Mouse (Mus musculus) heart, embryonic 11.5 days (tissue): ENCODE results near the gene Rnaseh2c. TPM values are rescaled to one million over a fixed set of nuclear protein-coding genes. Genes with fewer than 3 reads are reported as not detected.
A peak's percentile ranks its signal among the peaks of the same experiment; 100 is the strongest.

Experiments used
- ATAC-seq: fragments of 200-750 bp; cut with Nextera tagmentation; replicated peaks from 2 replicates; pipeline ENCODE4 v1.8.0; 2017; ENCODE audit warnings: moderate library complexity; ENCODE audit not compliant: insufficient number of reproducible peaks, low FRiP score, low TSS enrichment
- H3K27ac ChIP-seq: fragments of 300-500 bp; sonication (generic); 2 replicates; pipeline ENCODE4 v1.5.1; 2014; ENCODE audit warnings: mild to moderate bottlenecking, low read depth, low read length
- H3K27me3 ChIP-seq: fragments of 300-500 bp; sonication (generic); 2 replicates; pipeline ENCODE4 v1.6.1; 2014; ENCODE audit warnings: mild to moderate bottlenecking, low read length, mixed read lengths; ENCODE audit not compliant: control insufficient read depth, insufficient read depth
- H3K36me3 ChIP-seq: fragments of 300-500 bp; sonication (generic); 2 replicates; pipeline ENCODE4 v1.6.1; 2014; ENCODE audit warnings: mild to moderate bottlenecking, low read length, moderate library complexity, mixed read lengths; ENCODE audit not compliant: control insufficient read depth, insufficient read depth
- H3K4me1 ChIP-seq: fragments of 300-500 bp; sonication (generic); 2 replicates; pipeline ENCODE4 v1.6.1; 2014; ENCODE audit warnings: low read length; ENCODE audit not compliant: control insufficient read depth, insufficient read depth
- H3K4me2 ChIP-seq: fragments of 300-500 bp; sonication (generic); 2 replicates; pipeline ENCODE4 v1.6.1; 2014; ENCODE audit warnings: mild to moderate bottlenecking, moderate library complexity
- H3K4me3 ChIP-seq: fragments of 300-500 bp; sonication (generic); 2 replicates; pipeline ENCODE4 v1.5.1; 2014; ENCODE audit warnings: low read depth, low read length
- H3K9ac ChIP-seq: fragments of 300-500 bp; sonication (generic); 2 replicates; pipeline ENCODE4 v1.6.1; 2014; ENCODE audit warnings: mild to moderate bottlenecking, low read depth, low read length, moderate library complexity
- H3K9me3 ChIP-seq: fragments of 300-500 bp; sonication (generic); replicated peaks from 2 replicates; pipeline ENCODE4 v1.6.1; 2016; ENCODE audit warnings: low read length; ENCODE audit not compliant: control insufficient read depth
- WGBS: fragments of 180-500 bp; shearing (Covaris S2); extraction: QIAGEN DNeasy Blood & Tissue Kit; methylation state at CpG from one replicate; pipeline ENCODE4 v1.1.7; 2014; ENCODE audit not compliant: insufficient replicate concordance; 5-methylcytosine and 5-hydroxymethylcytosine counted together
- polyA plus RNA-seq: library from polyadenylated mRNA; unstranded; fragments of >200 nt; fragmentation: Nextera tagmentation; extraction: Ambion mirVana; gene quantifications from 2 replicates; pipeline ENCODE4 v1.2.1, GENCODE M21; 2014

Gene Rnaseh2c
- polyA plus RNA-seq, 1 experiment from 2014 or later = 106 TPM

DNA sequence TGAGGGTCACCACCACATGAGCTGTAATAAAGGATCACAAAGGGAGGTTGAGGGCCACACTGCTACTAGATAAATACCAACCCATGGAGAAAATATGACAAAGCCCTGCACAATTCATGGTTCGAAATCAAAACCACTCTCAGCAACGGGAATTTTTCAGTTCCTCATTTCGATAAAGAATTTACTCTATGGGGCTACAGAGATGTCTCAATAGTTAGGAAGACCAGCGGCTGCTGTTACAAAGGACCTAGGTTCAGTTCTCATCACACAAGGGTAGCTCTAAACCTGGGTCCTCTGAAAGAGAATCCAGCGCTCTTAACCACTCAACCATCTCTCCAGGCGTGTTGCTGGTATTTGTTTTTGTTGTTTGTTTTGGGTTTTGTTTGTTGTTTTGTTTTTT is 9.8 kb upstream of the Rnaseh2c start:
- H3K27ac ChIP-seq = no peak overlapping the region
- no peak for ATAC-seq
- H3K4me2 ChIP-seq = no peak overlapping the region
- no peaks in the 10 kb centered on the region for H3K9me3 ChIP-seq
- no peaks in the 10 kb centered on the region for H3K36me3 ChIP-seq
- H3K9ac ChIP-seq = no peak overlapping the region
- no peak overlapping the region for H3K4me3 ChIP-seq
- WGBS = 75% methylated on average over 6 of the region's 6 CpGs
- no peaks in the 10 kb centered on the region for H3K4me1 ChIP-seq
- no peaks in the 10 kb centered on the region for H3K27me3 ChIP-seq

DNA sequence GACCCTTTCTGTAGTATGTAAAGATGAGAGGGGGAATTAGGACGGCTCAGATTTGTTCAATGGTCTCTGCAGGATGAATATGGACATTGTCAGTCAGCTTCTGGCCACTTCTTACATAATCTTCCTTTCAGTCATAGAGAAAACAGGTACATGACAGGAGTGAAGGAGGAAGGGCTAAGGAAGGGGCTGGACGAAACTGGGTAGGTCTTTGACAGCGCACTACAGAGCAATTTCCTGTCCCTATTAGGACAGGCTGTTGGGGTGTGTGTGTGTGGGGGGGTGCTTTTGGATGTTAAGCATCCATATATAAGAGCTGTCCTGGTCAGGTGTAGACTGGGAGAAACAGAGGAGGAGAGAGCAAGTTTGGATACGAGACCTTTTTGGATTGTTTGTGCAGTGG is 2.4 kb upstream of the Rnaseh2c start:
- Histone ChIP-seq H3K27me3 (no peaks in the 10 kb centered on the region), H3K4me1 (peaks cover 11% of the 10 kb centered on the region), H3K9ac (no peak overlapping the region), H3K27ac (no peak overlapping the region), H3K4me3 (no peak overlapping the region), H3K36me3 (peaks cover 2% of the 10 kb centered on the region), H3K4me2 (no peak overlapping the region), H3K9me3 (no peaks in the 10 kb centered on the region)
- 75% methylated on average over 4 of the region's 4 CpGs for WGBS
- no peak for ATAC-seq

DNA sequence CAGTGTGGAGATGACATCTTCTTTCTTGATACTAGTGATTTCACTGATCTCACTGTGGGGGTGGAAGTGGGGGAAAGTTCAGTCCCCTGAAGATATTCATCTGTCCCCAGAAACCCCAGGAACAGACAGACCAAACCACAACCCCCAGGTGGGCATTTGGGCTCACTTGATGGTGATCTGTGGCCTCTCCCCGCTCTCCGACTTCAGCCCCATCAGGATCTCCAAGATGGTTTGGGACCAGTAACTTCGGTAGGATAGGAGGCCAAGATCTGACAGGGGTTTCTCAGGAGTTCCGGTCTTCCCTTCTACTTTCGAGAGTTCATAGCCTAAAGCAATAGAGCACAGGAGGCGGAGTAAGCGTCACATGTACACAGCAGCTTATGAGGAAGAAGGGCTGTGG is 2.0 kb downstream of the Rnaseh2c start:
- Histone ChIP-seq H3K27ac (no peak overlapping the region), H3K4me3 (no peak overlapping the region), H3K9ac (no peak overlapping the region), H3K9me3 (no peaks in the 10 kb centered on the region), H3K4me1 (peaks cover 14% of the 10 kb centered on the region), H3K4me2 (no peak overlapping the region), H3K36me3 (peaks cover 21% of the 10 kb centered on the region), H3K27me3 (no peaks in the 10 kb centered on the region)
- ATAC-seq = no peak
- 87% methylated on average over 7 of the region's 7 CpGs for WGBS

DNA sequence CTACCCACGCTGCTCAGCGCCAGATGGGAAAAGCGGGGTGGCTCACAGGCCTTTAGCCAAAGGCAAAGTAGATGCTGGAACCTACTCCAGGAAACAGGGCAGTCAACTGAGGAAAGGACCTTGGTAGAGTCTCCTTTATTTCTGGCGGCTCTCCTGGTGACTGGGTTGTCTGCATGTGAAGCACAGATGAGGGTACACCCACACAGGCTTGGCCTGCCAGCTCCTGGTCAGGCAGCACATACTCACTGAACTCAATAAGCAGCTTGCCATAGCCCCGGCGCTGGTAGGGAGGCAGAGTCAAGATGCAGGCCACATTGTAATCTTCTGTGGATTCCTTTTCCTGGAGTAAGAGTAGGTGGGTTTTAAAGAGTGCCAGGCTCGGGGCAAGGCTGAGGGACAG is 3.5 kb downstream of the Rnaseh2c start:
- no peak for ATAC-seq
- H3K9ac ChIP-seq = no peak overlapping the region
- no peak overlapping the region for H3K4me3 ChIP-seq
- H3K27ac ChIP-seq = no peak overlapping the region
- WGBS = 92% methylated on average over 7 of the region's 7 CpGs
- peaks cover 18% of the 10 kb centered on the region for H3K4me1 ChIP-seq
- peaks cover 21% of the 10 kb centered on the region for H3K36me3 ChIP-seq
- H3K4me2 ChIP-seq = no peak overlapping the region
- no peaks in the 10 kb centered on the region for H3K27me3 ChIP-seq
- H3K9me3 ChIP-seq = no peaks in the 10 kb centered on the region

DNA sequence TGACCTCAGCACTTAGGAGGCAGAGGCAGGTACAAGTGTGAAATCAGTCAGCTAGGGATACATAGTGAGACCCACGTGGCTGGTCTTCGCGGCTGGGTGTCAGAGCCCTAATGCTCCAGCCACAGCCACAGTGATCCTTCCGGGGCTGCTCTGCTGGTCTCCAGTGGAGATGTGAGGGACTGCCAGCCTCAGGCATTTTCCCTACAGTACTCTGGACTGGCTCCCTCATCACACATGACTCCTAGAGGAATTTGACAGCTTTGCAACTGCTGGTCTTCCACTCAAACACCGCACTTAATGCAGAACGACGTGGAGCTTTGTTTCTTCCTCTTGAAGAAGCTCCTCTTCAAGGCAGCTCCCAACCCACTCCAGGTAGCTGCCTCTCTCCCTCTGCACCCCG is 4.5 kb downstream of the Rnaseh2c start:
- WGBS = 76% methylated on average over 8 of the region's 8 CpGs
- H3K4me3 ChIP-seq = no peak overlapping the region
- H3K36me3 ChIP-seq = peaks cover 21% of the 10 kb centered on the region
- no peaks in the 10 kb centered on the region for H3K9me3 ChIP-seq
- no peak overlapping the region for H3K9ac ChIP-seq
- H3K27me3 ChIP-seq = no peaks in the 10 kb centered on the region
- H3K4me1 ChIP-seq = peaks cover 23% of the 10 kb centered on the region
- H3K27ac ChIP-seq = no peak overlapping the region
- ATAC-seq = no peak
- H3K4me2 ChIP-seq = no peak overlapping the region

DNA sequence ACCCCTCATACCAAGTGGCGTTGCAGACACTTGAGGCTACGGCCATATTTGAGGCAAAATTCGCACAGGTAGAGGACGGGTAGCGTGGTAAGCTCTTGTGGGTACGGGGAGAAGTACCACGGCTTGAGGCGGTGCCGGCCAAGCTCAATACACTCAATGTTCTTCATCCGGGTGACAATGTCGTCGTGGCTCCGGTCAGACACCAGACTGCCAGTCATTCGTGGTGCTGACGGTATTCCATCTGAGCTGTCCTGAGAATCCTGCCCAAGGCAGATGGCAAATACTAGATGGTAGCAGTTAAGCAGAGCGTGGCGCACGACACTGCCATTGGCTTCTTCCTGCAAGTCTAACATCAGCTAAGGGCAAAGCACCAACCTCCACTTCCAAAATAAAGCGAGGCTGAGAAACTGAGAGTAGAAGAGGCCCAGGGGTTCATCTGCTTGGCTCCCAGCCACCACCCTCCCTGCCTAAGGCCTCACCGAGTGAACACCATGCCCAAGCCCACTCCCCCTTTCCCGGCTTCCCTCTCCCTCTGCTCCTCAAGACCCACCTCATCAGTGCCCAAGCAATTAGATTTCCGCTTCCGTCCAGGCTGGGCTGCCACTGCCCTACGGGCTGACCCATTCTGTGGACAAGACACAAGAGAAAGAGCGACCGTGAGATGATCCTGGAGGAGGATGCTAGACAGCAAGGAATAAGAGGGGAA is 6.2 kb downstream of the Rnaseh2c start:
- H3K27ac ChIP-seq = no peak overlapping the region
- ATAC-seq = no peak
- 94% methylated on average over 26 of the region's 26 CpGs for WGBS
- H3K9me3 ChIP-seq = no peaks in the 10 kb centered on the region
- H3K9ac ChIP-seq = no peak overlapping the region
- H3K4me3 ChIP-seq = no peak overlapping the region
- peaks cover 21% of the 10 kb centered on the region for H3K36me3 ChIP-seq
- H3K4me1 ChIP-seq = peaks cover 17% of the 10 kb centered on the region
- no peak overlapping the region for H3K4me2 ChIP-seq
- H3K27me3 ChIP-seq = no peaks in the 10 kb centered on the region

DNA sequence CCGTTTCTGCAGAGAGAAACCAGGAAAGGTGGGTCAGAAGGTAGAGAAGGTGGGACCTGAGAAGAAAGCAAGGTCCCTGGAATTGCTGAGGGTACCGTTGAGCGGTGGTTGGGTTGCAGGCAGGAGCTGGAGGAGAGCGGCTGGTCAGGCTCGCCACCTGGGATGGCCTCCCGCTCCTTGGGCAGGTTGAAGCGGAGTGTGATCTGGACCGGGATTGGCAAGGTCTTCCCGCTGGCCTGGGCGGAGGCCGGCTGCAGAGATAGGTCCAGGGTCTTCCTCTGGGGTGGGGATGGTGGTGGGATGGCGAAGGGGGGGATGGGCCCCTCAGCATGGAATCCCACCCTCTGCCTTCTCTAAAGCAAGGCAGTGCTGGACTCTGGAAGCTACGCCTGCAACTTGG is 7.0 kb downstream of the Rnaseh2c start:
- no peak overlapping the region for H3K9ac ChIP-seq
- H3K36me3 ChIP-seq = peaks cover 21% of the 10 kb centered on the region
- H3K27ac ChIP-seq = no peak overlapping the region
- H3K27me3 ChIP-seq = no peaks in the 10 kb centered on the region
- H3K4me3 ChIP-seq = peak overlapping the region; percentile 69
- H3K4me1 ChIP-seq = peaks cover 11% of the 10 kb centered on the region
- ATAC-seq = no peak
- WGBS = 93% methylated on average over 13 of the region's 13 CpGs
- H3K9me3 ChIP-seq = no peaks in the 10 kb centered on the region
- H3K4me2 ChIP-seq = peak overlapping the region; percentile 71

DNA sequence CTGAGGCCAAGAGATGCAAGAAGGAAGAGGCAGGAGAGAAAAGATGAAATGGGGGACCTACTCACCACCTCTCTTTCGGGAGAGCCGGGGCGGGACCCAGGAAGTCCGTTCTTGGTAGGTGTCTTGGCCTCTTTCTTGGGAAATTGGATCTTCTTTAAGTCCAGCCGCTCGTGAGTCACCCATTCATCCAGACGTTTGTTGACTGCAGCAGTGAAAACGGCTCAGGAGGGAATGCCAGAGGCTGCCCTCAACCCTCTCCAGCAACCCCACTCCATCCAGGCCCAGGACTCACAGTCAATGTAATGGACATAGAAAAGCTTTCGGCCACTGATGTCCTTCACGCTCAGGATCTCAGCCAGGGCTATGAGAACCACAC is 7.5 kb downstream of the Rnaseh2c start:
- peak overlapping the region; percentile 97 for H3K27ac ChIP-seq
- 59% methylated on average over 10 of the region's 10 CpGs for WGBS
- peak overlapping the region; percentile 69 for H3K4me3 ChIP-seq
- H3K4me2 ChIP-seq = peak overlapping the region; percentile 71
- peak overlapping the region; percentile 92; the same call in 1 of the 2 replicates for H3K9ac ChIP-seq
- peaks cover 19% of the 10 kb centered on the region for H3K36me3 ChIP-seq
- H3K27me3 ChIP-seq = no peaks in the 10 kb centered on the region
- H3K9me3 ChIP-seq = no peaks in the 10 kb centered on the region
- H3K4me1 ChIP-seq = peaks cover 11% of the 10 kb centered on the region
- no peak for ATAC-seq
